Mouse (Mus musculus) MEL (cell line): ENCODE data around the gene Esrp2. TPM values are rescaled to one million over a fixed set of nuclear protein-coding genes. Genes with fewer than 3 reads are reported as not detected.

ENCODE experiments used
- DNase-seq: peaks from one replicate; pipeline ENCODE4 v3.0.0; 2011; ENCODE audit warnings: low read depth, low spot score
- H3K27ac ChIP-seq: 2 replicates; pipeline ENCODE4 v1.5.1; 2012; ENCODE audit warnings: low read depth, mild to moderate bottlenecking, control low read depth, low read length, moderate library complexity; ENCODE audit not compliant: control insufficient read depth
- H3K27me3 ChIP-seq, 2 experiments: fragments of 150-350 bp in 1 of 2; sonication (generic) in 1 of 2; 2 replicates each; pipeline ENCODE4 v1.6.1; 2012; ENCODE audit warnings: low read length in 2 of 2, mild to moderate bottlenecking in 2 of 2, improper control_type of control experiment in 1 of 2, moderate library complexity in 1 of 2; ENCODE audit not compliant: insufficient read depth in 2 of 2, control insufficient read depth in 1 of 2
- H3K36me3 ChIP-seq, 2 experiments: 2 replicates each; pipeline ENCODE4 v1.6.1; 2012 to 2014; ENCODE audit warnings: low read length in 2 of 2, improper control_type of control experiment in 1 of 2, inconsistent platforms in 1 of 2, mild to moderate bottlenecking in 1 of 2; ENCODE audit not compliant: insufficient read depth in 2 of 2, control insufficient read depth in 1 of 2
- H3K4me1 ChIP-seq, 2 experiments: fragments of 150-350 bp in 1 of 2; sonication (generic) in 1 of 2; 2 replicates each; pipeline ENCODE4 v1.6.1; 2012; ENCODE audit warnings: low read length in 2 of 2, improper control_type of control experiment in 1 of 2, mild to moderate bottlenecking in 1 of 2; ENCODE audit not compliant: insufficient read depth in 2 of 2, control insufficient read depth in 1 of 2
- H3K4me3 ChIP-seq, 2 experiments: fragments of 150-350 bp in 1 of 2; sonication (generic) in 1 of 2; 2 replicates each; pipeline ENCODE4 v1.5.1; 2012; ENCODE audit warnings: low read depth in 2 of 2, low read length in 2 of 2, mild to moderate bottlenecking in 2 of 2, moderate library complexity in 2 of 2, control low read depth in 1 of 2, improper control_type of control experiment in 1 of 2; ENCODE audit not compliant: control insufficient read depth in 1 of 2, insufficient read depth in 1 of 2
- H3K79me2 ChIP-seq: 2 replicates; pipeline ENCODE4 v1.6.1; 2012; ENCODE audit warnings: mild to moderate bottlenecking, low read length, moderate library complexity; ENCODE audit not compliant: control insufficient read depth, poor library complexity, insufficient read depth
- H3K9ac ChIP-seq: 2 replicates; pipeline ENCODE4 v1.6.1; 2012; ENCODE audit warnings: low read depth, mild to moderate bottlenecking, control low read depth, low read length, moderate library complexity; ENCODE audit not compliant: control insufficient read depth, poor library complexity, severe bottlenecking
- H3K9me3 ChIP-seq: fragments of 150-350 bp; sonication (generic); replicated peaks from 2 replicates; pipeline ENCODE4 v1.6.1; 2012; ENCODE audit warnings: mild to moderate bottlenecking, low read length, improper control_type of control experiment, moderate library complexity; ENCODE audit not compliant: insufficient read depth
- BHLHE40 ChIP-seq: IDR thresholded peaks from 2 replicates; pipeline ENCODE4 v1.6.1; 2012; ENCODE audit warnings: low read depth, mild to moderate bottlenecking, inconsistent platforms, low read length, improper control_type of control experiment, borderline replicate concordance
- CHD2 ChIP-seq: IDR thresholded peaks from 2 replicates; pipeline ENCODE4 v1.6.1; 2011; ENCODE audit warnings: low read length, improper control_type of control experiment
- CTCF ChIP-seq, 3 experiments: IDR thresholded peaks in 2 of 3; conservative IDR thresholded peaks in 1 of 3; 2 replicates each; pipeline ENCODE4 v1.5.1; 2011 to 2012; ENCODE audit warnings: low read length in 3 of 3, low read depth in 2 of 3, mild to moderate bottlenecking in 2 of 3, improper control_type of control experiment in 1 of 3, inconsistent platforms in 1 of 3, mixed read lengths in 1 of 3, moderate library complexity in 1 of 3; ENCODE audit not compliant: control insufficient read depth in 1 of 3, insufficient read depth in 1 of 3, poor library complexity in 1 of 3, severe bottlenecking in 1 of 3
- E2F4 ChIP-seq: IDR thresholded peaks from 2 replicates; pipeline ENCODE4 v1.6.1; 2011; ENCODE audit warnings: low read depth, low read length, improper control_type of control experiment, borderline replicate concordance
- ELF1 ChIP-seq: IDR thresholded peaks from 2 replicates; pipeline ENCODE4 v1.6.1; 2014; ENCODE audit warnings: low read depth, mild to moderate bottlenecking, inconsistent platforms, low read length, improper control_type of control experiment, moderate library complexity
- EP300 ChIP-seq, 2 experiments: IDR thresholded peaks; 2 replicates each; pipeline ENCODE4 v1.6.1; 2011; ENCODE audit warnings: improper control_type of control experiment in 2 of 2, low read length in 2 of 2, low read depth in 1 of 2, mild to moderate bottlenecking in 1 of 2
- ETS1 ChIP-seq: IDR thresholded peaks from 2 replicates; pipeline ENCODE4 v1.6.1; 2012; ENCODE audit warnings: low read depth, mild to moderate bottlenecking, inconsistent platforms, low read length, improper control_type of control experiment, moderate library complexity
- GATA1 ChIP-seq: IDR thresholded peaks from 2 replicates; pipeline ENCODE4 v1.6.1; 2011; ENCODE audit warnings: low read depth, low read length, improper control_type of control experiment
- HCFC1 ChIP-seq: IDR thresholded peaks from 2 replicates; pipeline ENCODE4 v1.6.1; 2012; ENCODE audit warnings: low read depth, mild to moderate bottlenecking, inconsistent platforms, low read length, improper control_type of control experiment, moderate library complexity
- JUND ChIP-seq: IDR thresholded peaks from 2 replicates; pipeline ENCODE4 v1.6.1; 2011; ENCODE audit warnings: low read depth, mild to moderate bottlenecking, improper control_type of control experiment, low read length
- MAFK ChIP-seq: IDR thresholded peaks from 2 replicates; pipeline ENCODE4 v1.6.1; 2011; ENCODE audit warnings: low read depth, mild to moderate bottlenecking, low read length, improper control_type of control experiment, borderline replicate concordance
- MAX ChIP-seq: IDR thresholded peaks from 2 replicates; pipeline ENCODE4 v1.6.1; 2011; ENCODE audit warnings: low read length, improper control_type of control experiment
- MXI1 ChIP-seq: IDR thresholded peaks from 2 replicates; pipeline ENCODE4 v1.6.1; 2011; ENCODE audit warnings: mild to moderate bottlenecking, low read depth, low read length, improper control_type of control experiment
- MYB ChIP-seq: IDR thresholded peaks from 2 replicates; pipeline ENCODE4 v1.6.1; 2011; ENCODE audit warnings: mild to moderate bottlenecking, low read depth, low read length, improper control_type of control experiment
- MYC ChIP-seq: IDR thresholded peaks from 2 replicates; pipeline ENCODE4 v1.6.1; 2011; ENCODE audit warnings: low read depth, mild to moderate bottlenecking, low read length, improper control_type of control experiment, moderate library complexity
- NELFE ChIP-seq: IDR thresholded peaks from 2 replicates; pipeline ENCODE4 v1.6.1; 2011; ENCODE audit warnings: low read depth, low read length, improper control_type of control experiment
- NRF1 ChIP-seq: IDR thresholded peaks from 2 replicates; pipeline ENCODE4 v1.6.1; 2014; ENCODE audit warnings: low read depth, mild to moderate bottlenecking, inconsistent platforms, low read length, improper control_type of control experiment, moderate library complexity; ENCODE audit not compliant: poor library complexity, insufficient read depth, severe bottlenecking
- POLR2A ChIP-seq, 2 experiments: IDR thresholded peaks; 2 replicates each; pipeline ENCODE4 v1.6.1; 2011 to 2012; ENCODE audit warnings: low read length in 2 of 2, mild to moderate bottlenecking in 2 of 2, control low read depth in 1 of 2, improper control_type of control experiment in 1 of 2, low read depth in 1 of 2, moderate library complexity in 1 of 2; ENCODE audit not compliant: control insufficient read depth in 1 of 2, insufficient read depth in 1 of 2, poor library complexity in 1 of 2
- POLR2AphosphoS2 ChIP-seq: IDR thresholded peaks from 2 replicates; pipeline ENCODE4 v1.6.1; 2011; ENCODE audit warnings: low read length, improper control_type of control experiment
- POLR2AphosphoS5 ChIP-seq: IDR thresholded peaks from 2 replicates; pipeline ENCODE4 v1.6.1; 2012; ENCODE audit warnings: low read depth, borderline replicate concordance, mild to moderate bottlenecking, inconsistent platforms, low read length, moderate library complexity, mixed read lengths
- RAD21 ChIP-seq: IDR thresholded peaks from 2 replicates; pipeline ENCODE4 v1.6.1; 2011; ENCODE audit warnings: mild to moderate bottlenecking, low read depth, low read length, improper control_type of control experiment
- RCOR1 ChIP-seq: IDR thresholded peaks from 2 replicates; pipeline ENCODE4 v1.6.1; 2012; ENCODE audit warnings: low read depth, mild to moderate bottlenecking, inconsistent platforms, low read length, improper control_type of control experiment
- SIN3A ChIP-seq: IDR thresholded peaks from 2 replicates; pipeline ENCODE4 v1.6.1; 2012; ENCODE audit warnings: low read length, improper control_type of control experiment, inconsistent platforms
- SMC3 ChIP-seq: IDR thresholded peaks from 2 replicates; pipeline ENCODE4 v1.6.1; 2011; ENCODE audit warnings: low read depth, low read length, improper control_type of control experiment
- TAL1 ChIP-seq: IDR thresholded peaks from 2 replicates; pipeline ENCODE4 v1.6.1; 2012; ENCODE audit warnings: mild to moderate bottlenecking, inconsistent platforms, low read length, moderate library complexity, mixed read lengths
- TBP ChIP-seq: IDR thresholded peaks from 2 replicates; pipeline ENCODE4 v1.8.0; 2011; ENCODE audit warnings: low read depth, low read length, improper control_type of control experiment
- TCF12 ChIP-seq: IDR thresholded peaks from 2 replicates; pipeline ENCODE4 v1.6.1; 2014; ENCODE audit warnings: low read depth, mild to moderate bottlenecking, inconsistent platforms, low read length, improper control_type of control experiment, moderate library complexity
- UBTF ChIP-seq: IDR thresholded peaks from 2 replicates; pipeline ENCODE4 v1.6.1; 2012; ENCODE audit warnings: low read depth, mild to moderate bottlenecking, inconsistent platforms, low read length, improper control_type of control experiment, moderate library complexity, borderline replicate concordance; ENCODE audit not compliant: insufficient read depth
- USF1 ChIP-seq: IDR thresholded peaks from 2 replicates; pipeline ENCODE4 v1.6.1; 2014; ENCODE audit warnings: low read depth, mild to moderate bottlenecking, inconsistent platforms, low read length, improper control_type of control experiment, moderate library complexity
- USF2 ChIP-seq, 2 experiments: IDR thresholded peaks; 2 replicates each; pipeline ENCODE4 v1.6.1; 2011 to 2012; ENCODE audit warnings: improper control_type of control experiment in 2 of 2, low read length in 2 of 2, borderline replicate concordance in 1 of 2, inconsistent platforms in 1 of 2, low read depth in 1 of 2, mild to moderate bottlenecking in 1 of 2; ENCODE audit not compliant: insufficient read depth in 1 of 2
- ZC3H11A ChIP-seq: IDR thresholded peaks from 2 replicates; pipeline ENCODE4 v1.6.1; 2012; ENCODE audit warnings: low read depth, mild to moderate bottlenecking, inconsistent platforms, low read length, improper control_type of control experiment
- ZNF384 ChIP-seq: IDR thresholded peaks from 2 replicates; pipeline ENCODE4 v1.6.1; 2012; ENCODE audit warnings: low read depth, mild to moderate bottlenecking, inconsistent platforms, low read length, improper control_type of control experiment
- polyA plus RNA-seq, 2 experiments: library from polyadenylated mRNA; stranded (reverse) in 1 of 2; unstranded in 1 of 2; fragments of >175 nt in 1 of 2; fragments of >200 nt in 1 of 2; gene quantifications; 2 replicates each; pipeline versions ENCODE4 v1.2.1 to v1.2.4; 2012; ENCODE audit warnings: low replicate concordance in 2 of 2, low read depth in 1 of 2; ENCODE audit not compliant: insufficient read length in 2 of 2, insufficient read depth in 1 of 2, missing spikeins in 1 of 2
- total RNA-seq: library from RNA; depleted of rRNA; stranded (reverse); fragments of 300-350 nt; gene quantifications from 2 replicates; pipeline ENCODE4 v1.2.3, GENCODE M21; 2012

Gene Esrp2
- total and polyA plus RNA-seq, 3 experiments = 2.3 to 4.5 TPM; not detected in 1

GRCm38 (mm10) chr8:106158381-106158780, 21.6 kb upstream of the Esrp2 start:
- TF ChIP-seq MYC (no peak), ZC3H11A (no peak), CHD2 (no peak), POLR2AphosphoS2 (no peak), RAD21 (no peak), GATA1 (no peak), UBTF (no peak), SIN3A (no peak), ZNF384 (no peak), JUND (no peak), E2F4 (no peak), MAX (no peak), MAFK (no peak), SMC3 (no peak), NELFE (no peak), EP300 (IDR thresholded peaks at IDR 0.05; ENCODE audit: low read depth in 1 of 2, low read length in 2 of 2) (no peak)
- no peak overlapping the region for H3K4me3 ChIP-seq
- H3K36me3 ChIP-seq = peaks cover 0 to 10% of the 10 kb centered on the region in 2 experiments; a peak in 2 of 4 replicates
- H3K27ac ChIP-seq = no peak overlapping the region
- no peaks in the 10 kb centered on the region for H3K9me3 ChIP-seq
- H3K9ac ChIP-seq = no peak overlapping the region
- peaks cover 0 to 11% of the 10 kb centered on the region in 2 experiments; a peak in 2 of 4 replicates for H3K4me1 ChIP-seq
- H3K79me2 ChIP-seq = no peaks in the 10 kb centered on the region
- no peaks in the 10 kb centered on the region for H3K27me3 ChIP-seq
- DNase-seq = no peak

DNA sequence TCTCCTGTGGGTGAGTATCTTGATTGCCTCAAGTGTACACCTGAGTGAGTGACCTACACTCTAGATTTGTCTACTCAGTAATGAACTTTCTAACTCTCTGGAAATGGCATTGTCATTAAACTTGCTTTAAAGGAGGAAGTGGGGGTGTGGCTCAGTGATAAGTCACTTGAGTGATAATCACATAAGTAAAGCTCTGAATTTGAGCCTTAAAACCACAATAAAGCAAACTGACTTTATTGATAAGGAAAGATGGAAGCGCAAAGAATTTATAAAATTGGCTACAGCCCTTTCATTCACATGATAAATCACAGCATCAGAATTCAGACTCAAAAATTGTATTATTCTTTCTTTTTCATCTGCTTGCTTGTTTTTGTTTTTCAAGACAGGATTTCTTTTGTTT, 20.6 kb upstream of the Esrp2 start:
- Histone ChIP-seq H3K36me3 (peaks cover 0 to 18% of the 10 kb centered on the region in 2 experiments; a peak in 2 of 4 replicates), H3K4me1 (peaks cover 0 to 20% of the 10 kb centered on the region in 2 experiments; a peak in 2 of 4 replicates)
- DNase-seq = peak; percentile 78
- TF ChIP-seq TAL1 (peak; percentile 65), ELF1 (peak; percentile 33; the same call in 1 of the 2 replicates), NELFE (no peak), MAX (0 out of 2 replicates have a peak, but pooled peaks have one; percentile 47), TBP (no peak), UBTF (no peak), TCF12 (peak; percentile 85), ETS1 (peak; percentile 83), POLR2A (IDR thresholded peaks at IDR 0.05; ENCODE audit: control insufficient read depth in 1 of 2, insufficient read depth in 1 of 2, low read depth in 1 of 2, low read length in 2 of 2, poor library complexity in 1 of 2) (no peak), E2F4 (no peak), USF2 (IDR thresholded peaks at IDR 0.05; ENCODE audit: borderline replicate concordance in 1 of 2, insufficient read depth in 1 of 2, low read depth in 1 of 2, low read length in 2 of 2) (no peak), MXI1 (peak; percentile 76), RCOR1 (peak; percentile 100), USF1 (no peak), MYC (peak; percentile 64; the same call in 1 of the 2 replicates), NRF1 (no peak), HCFC1 (no peak), MAFK (peak; percentile 87), CTCF (IDR thresholded peaks at IDR 0.05 in 2 of 3, conservative IDR thresholded peaks at IDR 0.05 in 1 of 3; ENCODE audit: control insufficient read depth in 1 of 3, insufficient read depth in 1 of 3, low read depth in 2 of 3, low read length in 3 of 3, poor library complexity in 1 of 3, severe bottlenecking in 1 of 3) (no peak), MYB (no peak), POLR2AphosphoS5 (no peak), GATA1 (peak; percentile 95), BHLHE40 (peak; percentile 96)

More for the DNA sequence above, 20.6 kb upstream of the Esrp2 start:
- Histone ChIP-seq H3K27ac (no peak overlapping the region), H3K4me3 (no peak overlapping the region), H3K79me2 (no peaks in the 10 kb centered on the region), H3K9me3 (no peaks in the 10 kb centered on the region), H3K9ac (no peak overlapping the region), H3K27me3 (no peaks in the 10 kb centered on the region)
